Mouse (Mus musculus) liver, embryonic 14.5 days (tissue): ENCODE measurements at regions not wholly inside any gene's neighbourhood (a gene's known extent, or its start where the extent isn't known, plus 50 kb on each side); places are given as distances from the start of the nearest gene placed in this dataset.
"Not testable (repeated sequence)": the region's sequence is repeated elsewhere in the genome, so short reads cannot be mapped to it uniquely, and the experiment has no call there.

Experiments used
- CTCF ChIP-seq: IDR thresholded peaks from 2 replicates; pipeline ENCODE4 v1.5.1; 2016; ENCODE audit warnings: antibody characterized with exemption, low read depth, control low read depth
- EP300 ChIP-seq: IDR thresholded peaks from 2 replicates; pipeline ENCODE4 v1.6.1; 2016; ENCODE audit warnings: antibody characterized with exemption, low read depth

DNA sequence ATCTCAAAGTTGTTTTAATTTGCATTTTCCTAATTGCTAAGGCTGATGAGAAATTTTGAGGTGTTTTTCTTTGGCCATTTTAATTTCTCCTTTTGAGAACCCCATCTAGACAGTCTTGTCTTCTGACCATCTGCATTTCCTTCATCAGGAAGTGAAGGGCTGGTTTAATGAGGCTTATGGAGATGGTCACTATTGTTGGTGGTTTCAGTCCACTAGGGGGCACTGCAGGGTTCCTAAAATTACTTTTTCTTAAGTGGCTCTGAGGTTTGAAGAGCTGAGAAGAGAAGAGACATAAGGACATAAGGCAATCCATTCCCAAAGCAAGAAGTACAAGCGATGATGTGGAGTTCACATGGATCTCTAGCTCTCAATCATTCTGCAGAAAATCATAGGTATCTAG, 805.6 kb upstream of the Olfr1507 start:
- TF ChIP-seq CTCF, EP300: not testable (repeated sequence)
